Mouse (Mus musculus): ENCODE results near the gene Igf2bp2.

- TF ChIP-seq CTCF (IDR thresholded peaks at IDR 0.05; ENCODE audit: borderline replicate concordance, control insufficient read depth, extremely low read depth, insufficient read depth, low read length, poor library complexity): no peak
- TF ChIP-seq POLR2A (IDR thresholded peaks at IDR 0.05; ENCODE audit: control insufficient read depth, extremely low read depth, insufficient read depth, low read length, poor library complexity): no peak
Measured at GRCm38 (mm10) chr16:22100067-22100466, 63.0 kb downstream of the Igf2bp2 start.
